Mouse (Mus musculus) frontal cortex, adult (tissue): Measurements from ENCODE around the gene Prr15.

Source experiments
- ATAC-seq: cut with Nextera tagmentation; 2 replicates; pipeline ENCODE4 v1.9.2; 2017; ENCODE audit warnings: mild to moderate bottlenecking, moderate library complexity, mixed read lengths; ENCODE audit not compliant: low TSS enrichment

Prr15 gene

GRCm38 (mm10) chr6:54325246-54325885 lies at the start of gene Prr15:
Gene Prr15, plus strand, starts transcription at chr6:54325835.
- no peak for ATAC-seq

- peak; percentile 22; the same call in 1 of the 2 replicates for ATAC-seq
Measured at GRCm38 (mm10) chr6:54277234-54277633, 48.4 kb upstream of the Prr15 start.

GRCm38 (mm10) chr6:54277828-54278227 lies 47.8 kb upstream of the Prr15 start:
- peak; percentile 36; the same call in 1 of the 2 replicates for ATAC-seq

- no peak for ATAC-seq
Measured at GRCm38 (mm10) chr6:54278613-54279012, 47.0 kb upstream of the Prr15 start.

GRCm38 (mm10) chr6:54279391-54279790 lies 46.2 kb upstream of the Prr15 start:
- ATAC-seq = no peak

GRCm38 (mm10) chr6:54280248-54280647 lies 45.4 kb upstream of the Prr15 start:
- ATAC-seq = no peak

GRCm38 (mm10) chr6:54283299-54283698 lies 42.3 kb upstream of the Prr15 start:
- ATAC-seq = no peak

- ATAC-seq = peak; percentile 32; the same call in 1 of the 2 replicates
Measured at GRCm38 (mm10) chr6:54284167-54284711, 41.4 kb upstream of the Prr15 start.

- ATAC-seq = peak; percentile 55; the same call in 1 of the 2 replicates
Measured at GRCm38 (mm10) chr6:54286813-54287212, 38.8 kb upstream of the Prr15 start.

GRCm38 (mm10) chr6:54289774-54290500 lies 35.7 kb upstream of the Prr15 start:
- ATAC-seq = no peak

GRCm38 (mm10) chr6:54297231-54297630 lies 28.4 kb upstream of the Prr15 start:
- ATAC-seq = no peak

- ATAC-seq = no peak
Measured at GRCm38 (mm10) chr6:54299417-54299816, 26.2 kb upstream of the Prr15 start.

GRCm38 (mm10) chr6:54305777-54306176 lies 19.9 kb upstream of the Prr15 start:
- ATAC-seq = peak; percentile 67

GRCm38 (mm10) chr6:54313071-54313470 lies 12.6 kb upstream of the Prr15 start:
- ATAC-seq = peak; percentile 94

- no peak for ATAC-seq
Measured at GRCm38 (mm10) chr6:54318618-54319017, 7.0 kb upstream of the Prr15 start.

- ATAC-seq = no peak
Measured at GRCm38 (mm10) chr6:54319198-54319597, 6.4 kb upstream of the Prr15 start.

GRCm38 (mm10) chr6:54320236-54320635 lies 5.4 kb upstream of the Prr15 start:
- no peak for ATAC-seq

GRCm38 (mm10) chr6:54326671-54327625 lies 1.3 kb downstream of the Prr15 start:
- peak; percentile 93 for ATAC-seq

- peak; percentile 64 for ATAC-seq
Measured at GRCm38 (mm10) chr6:54327626-54328003, 2.0 kb downstream of the Prr15 start.

- no peak for ATAC-seq
Measured at GRCm38 (mm10) chr6:54328783-54329182, 3.1 kb downstream of the Prr15 start.

- ATAC-seq = no peak
Measured at GRCm38 (mm10) chr6:54329598-54329997, 4.0 kb downstream of the Prr15 start.

GRCm38 (mm10) chr6:54330166-54330565 lies 4.5 kb downstream of the Prr15 start:
- no peak for ATAC-seq
